Mouse (Mus musculus): ENCODE measurements around the gene Ddx49. TPM values are rescaled to one million over a fixed set of nuclear protein-coding genes. Genes with fewer than 3 reads are reported as not detected.

The Ddx49 gene
- total RNA-seq, 1 experiment: 73.3 TPM

- TF ChIP-seq HCFC1 (IDR thresholded peaks at IDR 0.05; ENCODE audit: borderline replicate concordance, insufficient read depth, low read length): no peak
- Histone ChIP-seq H3K36me3 (ENCODE audit: control insufficient read depth, insufficient read depth, low read length, poor library complexity, severe bottlenecking) (peaks cover 15% of the 10 kb centered on the region), H3K4me1 (ENCODE audit: control insufficient read depth in 2 of 2, insufficient read depth in 2 of 2, low read length in 2 of 2, poor library complexity in 1 of 2) (peaks cover 2 to 14% of the 10 kb centered on the region in 2 experiments; a peak in 2 of 4 replicates), H3K27ac (ENCODE audit: insufficient read depth, low read depth, low read length, poor library complexity, severe bottlenecking) (no peak overlapping the region), H3K9me3 (ENCODE audit: control insufficient read depth, insufficient read depth, low read depth, low read length) (no peaks in the 10 kb centered on the region), H3K4me3 (ENCODE audit: insufficient read depth in 1 of 2, low read depth in 1 of 2, low read length in 2 of 2, poor library complexity in 1 of 2, severe bottlenecking in 1 of 2) (no peak overlapping the region), H3K9ac (ENCODE audit: insufficient read depth, low read depth, low read length, poor library complexity, severe bottlenecking) (no peak overlapping the region)
- no peak for DNase-seq (ENCODE audit: low read depth, low spot score)
- in situ Hi-C loops (cut with MboI; ENCODE audit: low sequenced_read_pairs in 2 of 2, unreplicated experiment in 2 of 2): no loop called here
Measured at GRCm38 (mm10) chr8:70327512-70327911, 25.2 kb upstream of the Ddx49 start.

GRCm38 (mm10) chr8:70323716-70324115 lies 21.4 kb upstream of the Ddx49 start:
- H3K9me3 ChIP-seq (ENCODE audit: control insufficient read depth, insufficient read depth, low read depth, low read length): no peaks in the 10 kb centered on the region
- peaks cover 8% of the 10 kb centered on the region; the same call in 1 of the 2 replicates for H3K36me3 ChIP-seq (ENCODE audit: control insufficient read depth, insufficient read depth, low read length, poor library complexity, severe bottlenecking)
- H3K9ac ChIP-seq (ENCODE audit: insufficient read depth, low read depth, low read length, poor library complexity, severe bottlenecking): no peak overlapping the region
- no peak overlapping the region for H3K27ac ChIP-seq (ENCODE audit: insufficient read depth, low read depth, low read length, poor library complexity, severe bottlenecking)
- no peaks in the 10 kb centered on the region for H3K4me1 ChIP-seq (ENCODE audit: control insufficient read depth in 2 of 2, insufficient read depth in 2 of 2, low read length in 2 of 2, poor library complexity in 1 of 2)
- TF ChIP-seq HCFC1 (IDR thresholded peaks at IDR 0.05; ENCODE audit: borderline replicate concordance, insufficient read depth, low read length) (no peak), ZC3H11A (IDR thresholded peaks at IDR 0.05; ENCODE audit: borderline replicate concordance, low read depth, low read length) (no peak)
- in situ Hi-C loops (cut with MboI; ENCODE audit: low sequenced_read_pairs in 2 of 2, unreplicated experiment in 2 of 2): no loop called here
- no peak overlapping the region for H3K4me3 ChIP-seq (ENCODE audit: insufficient read depth in 1 of 2, low read depth in 1 of 2, low read length in 2 of 2, poor library complexity in 1 of 2, severe bottlenecking in 1 of 2)
- DNase-seq (ENCODE audit: low read depth, low spot score): no peak

GRCm38 (mm10) chr8:70317872-70318271 lies 15.6 kb upstream of the Ddx49 start:
- no peaks in the 10 kb centered on the region for H3K9me3 ChIP-seq (ENCODE audit: control insufficient read depth, insufficient read depth, low read depth, low read length)
- DNase-seq (ENCODE audit: low read depth, low spot score): no peak
- in situ Hi-C loops (cut with MboI; ENCODE audit: low sequenced_read_pairs in 2 of 2, unreplicated experiment in 2 of 2): no loop called here
- no peak overlapping the region for H3K27ac ChIP-seq (ENCODE audit: insufficient read depth, low read depth, low read length, poor library complexity, severe bottlenecking)
- no peak for TF ChIP-seq MAFK (IDR thresholded peaks at IDR 0.05; ENCODE audit: insufficient read depth, low read depth, low read length)
- no peak for TF ChIP-seq CHD2 (IDR thresholded peaks at IDR 0.05; ENCODE audit: low read depth, low read length)
- no peak for TF ChIP-seq ZC3H11A (IDR thresholded peaks at IDR 0.05; ENCODE audit: borderline replicate concordance, low read depth, low read length)
- no peak for TF ChIP-seq ZNF384 (IDR thresholded peaks at IDR 0.05; ENCODE audit: low read depth, low read length)
- TF ChIP-seq HCFC1 (IDR thresholded peaks at IDR 0.05; ENCODE audit: borderline replicate concordance, insufficient read depth, low read length): no peak
- H3K9ac ChIP-seq (ENCODE audit: insufficient read depth, low read depth, low read length, poor library complexity, severe bottlenecking): no peak overlapping the region
- peaks cover 13% of the 10 kb centered on the region; the same call in 1 of the 2 replicates for H3K36me3 ChIP-seq (ENCODE audit: control insufficient read depth, insufficient read depth, low read length, poor library complexity, severe bottlenecking)
- H3K4me3 ChIP-seq (ENCODE audit: insufficient read depth in 1 of 2, low read depth in 1 of 2, low read length in 2 of 2, poor library complexity in 1 of 2, severe bottlenecking in 1 of 2): no peak overlapping the region
- peaks cover 0 to 7% of the 10 kb centered on the region in 2 experiments; a peak in 1 of 4 replicates for H3K4me1 ChIP-seq (ENCODE audit: control insufficient read depth in 2 of 2, insufficient read depth in 2 of 2, low read length in 2 of 2, poor library complexity in 1 of 2)

GRCm38 (mm10) chr8:70316511-70317504 lies 14.5 kb upstream of the Ddx49 start:
- H3K9ac ChIP-seq (ENCODE audit: insufficient read depth, low read depth, low read length, poor library complexity, severe bottlenecking): peak overlapping the region; percentile 62; the same call in 1 of the 2 replicates
- TF ChIP-seq CHD2 (IDR thresholded peaks at IDR 0.05; ENCODE audit: low read depth, low read length) (no peak), HCFC1 (IDR thresholded peaks at IDR 0.05; ENCODE audit: borderline replicate concordance, insufficient read depth, low read length) (no peak), MAFK (IDR thresholded peaks at IDR 0.05; ENCODE audit: insufficient read depth, low read depth, low read length) (no peak), ZC3H11A (IDR thresholded peaks at IDR 0.05; ENCODE audit: borderline replicate concordance, low read depth, low read length) (no peak), ZNF384 (IDR thresholded peaks at IDR 0.05; ENCODE audit: low read depth, low read length) (no peak)
- H3K4me3 ChIP-seq (ENCODE audit: insufficient read depth in 1 of 2, low read depth in 1 of 2, low read length in 2 of 2, poor library complexity in 1 of 2, severe bottlenecking in 1 of 2): peak overlapping the region; percentile 71 to 72; a peak in 3 of 4 replicates
- peak; percentile 76 for DNase-seq (ENCODE audit: low read depth, low spot score)
- H3K27ac ChIP-seq (ENCODE audit: insufficient read depth, low read depth, low read length, poor library complexity, severe bottlenecking): no peak overlapping the region
- in situ Hi-C loops (cut with MboI; ENCODE audit: low sequenced_read_pairs in 2 of 2, unreplicated experiment in 2 of 2): no loop called here
- H3K36me3 ChIP-seq (ENCODE audit: control insufficient read depth, insufficient read depth, low read length, poor library complexity, severe bottlenecking): peaks cover 12% of the 10 kb centered on the region; the same call in 1 of the 2 replicates
- H3K9me3 ChIP-seq (ENCODE audit: control insufficient read depth, insufficient read depth, low read depth, low read length): no peaks in the 10 kb centered on the region
- H3K4me1 ChIP-seq (ENCODE audit: control insufficient read depth in 2 of 2, insufficient read depth in 2 of 2, low read length in 2 of 2, poor library complexity in 1 of 2): peaks cover 0 to 7% of the 10 kb centered on the region in 2 experiments; a peak in 1 of 4 replicates
